In genomic region chr11:115184973-115185372, GRCm38 (mm10) we compare ENCODE assay signal across 24 mouse cellular contexts. TPM values are rescaled to one million over a fixed set of nuclear protein-coding genes. Genes with fewer than 3 reads are reported as not detected.
DNase-seq lines count a peak whose midpoint lies in the region; ATAC-seq and TF ChIP-seq lines count a peak whose summit lies in the region.
"Had no signal": no experiment of that assay in that cellular context is flagged by ENCODE, and none has a peak within 500 bp of the region (broad histone marks: within the 10 kb centered on the region; RNA-seq: fewer than 3 reads in every experiment).

No protein-coding gene starts in this region.

- peaks cover 17% of the 10 kb centered on the region for H3K4me1 ChIP-seq in embryonic facial prominence, embryonic 12.5 days
- H3K4me1 ChIP-seq in embryonic facial prominence, embryonic 10.5 days = peaks cover 33% of the 10 kb centered on the region
- H3K4me1 ChIP-seq in midbrain, postnatal 0 days (ENCODE audit: insufficient read depth, low read length) = 0 out of 2 replicates have a peak, but pooled peaks cover 5% of the 10 kb centered on the region
- peaks cover 10% of the 10 kb centered on the region; the same call in 1 of the 2 replicates for H3K4me1 ChIP-seq in midbrain, embryonic 11.5 days (ENCODE audit: control insufficient read depth, insufficient read depth, low read length)
- H3K4me1 ChIP-seq in G1E (ENCODE audit: insufficient read depth, low read depth, low read length) = peaks cover 72% of the 10 kb centered on the region
- no peaks in the 10 kb centered on the region; the same call in 1 of the 2 replicates for H3K4me1 ChIP-seq in intestine, postnatal 0 days (replicated peaks; ENCODE audit: control insufficient read depth, insufficient read depth, low read length)
- H3K4me1 ChIP-seq in hindbrain, embryonic 13.5 days (replicated peaks) = peaks cover 30% of the 10 kb centered on the region

- intact Hi-C loops in left cerebral cortex, postnatal 25 days (cut with DNase I) = no loop called here

- 42% methylated on average over 4 of the region's 4 CpGs for WGBS in embryonic facial prominence, embryonic 12.5 days
- WGBS in embryonic facial prominence, embryonic 10.5 days = 40% methylated on average over 4 of the region's 4 CpGs
- 50% methylated on average over 4 of the region's 4 CpGs for WGBS in midbrain, postnatal 0 days
- 52% methylated on average over 4 of the region's 4 CpGs for WGBS in midbrain, embryonic 11.5 days
- 30% methylated on average over 4 of the region's 4 CpGs for WGBS in intestine, postnatal 0 days
- WGBS in hindbrain, embryonic 13.5 days = 56% methylated on average over 4 of the region's 4 CpGs

- no peak overlapping the region for H3K4me2 ChIP-seq in embryonic facial prominence, embryonic 12.5 days (replicated peaks)
- H3K4me2 ChIP-seq in midbrain, postnatal 0 days (ENCODE audit: low read depth, low read length, poor library complexity, severe bottlenecking) = no peak overlapping the region
- H3K4me2 ChIP-seq in midbrain, embryonic 11.5 days = no peak overlapping the region
- H3K4me2 ChIP-seq in intestine, postnatal 0 days (replicated peaks; ENCODE audit: low read depth) = no peak overlapping the region
- H3K4me2 ChIP-seq in hindbrain, embryonic 13.5 days = no peak overlapping the region
- H3K4me2 ChIP-seq: limb, embryonic 13.5 days; neural tube, embryonic 12.5 days had no signal

- H3K27ac ChIP-seq in embryonic facial prominence, embryonic 12.5 days = no peak overlapping the region
- no peak overlapping the region for H3K27ac ChIP-seq in embryonic facial prominence, embryonic 10.5 days (replicated peaks)
- H3K27ac ChIP-seq in midbrain, postnatal 0 days (ENCODE audit: low read depth, low read length) = no peak overlapping the region
- no peak overlapping the region for H3K27ac ChIP-seq in midbrain, embryonic 11.5 days (ENCODE audit: low read depth, low read length)
- H3K27ac ChIP-seq in intestine, postnatal 0 days (ENCODE audit: low read depth, low read length) = peak overlapping the region; percentile 54; the same call in 1 of the 2 replicates
- no peak overlapping the region for H3K27ac ChIP-seq in hindbrain, embryonic 13.5 days
- H3K27ac ChIP-seq: forebrain, embryonic 10.5 days; hindbrain, postnatal 0 days; limb, embryonic 13.5 days; neural tube, embryonic 12.5 days had no signal

- peak overlapping the region; percentile 19; the same call in 1 of the 2 replicates for H3K9ac ChIP-seq in embryonic facial prominence, embryonic 12.5 days
- 0 out of 2 replicates have a peak overlapping the region, but pooled peaks have one; percentile 19 for H3K9ac ChIP-seq in midbrain, postnatal 0 days (replicated peaks; ENCODE audit: low read length, poor library complexity, severe bottlenecking)
- H3K9ac ChIP-seq in midbrain, embryonic 11.5 days (ENCODE audit: low read length) = no peak overlapping the region
- H3K9ac ChIP-seq in intestine, postnatal 0 days (ENCODE audit: low read depth, low read length) = no peak overlapping the region
- no peak overlapping the region for H3K9ac ChIP-seq in hindbrain, embryonic 13.5 days
- H3K9ac ChIP-seq: limb, embryonic 13.5 days; neural tube, embryonic 12.5 days had no signal

- H3K27me3 ChIP-seq in embryonic facial prominence, embryonic 12.5 days = no peaks in the 10 kb centered on the region
- 0 out of 2 replicates have a peak, but pooled peaks cover 1% of the 10 kb centered on the region for H3K27me3 ChIP-seq in embryonic facial prominence, embryonic 10.5 days (replicated peaks; ENCODE audit: low read depth, poor library complexity, severe bottlenecking)
- H3K27me3 ChIP-seq in midbrain, postnatal 0 days (ENCODE audit: insufficient read depth, low read length) = no peaks in the 10 kb centered on the region
- no peaks in the 10 kb centered on the region for H3K27me3 ChIP-seq in midbrain, embryonic 11.5 days (ENCODE audit: control insufficient read depth, insufficient read depth, low read length)
- no peaks in the 10 kb centered on the region for H3K27me3 ChIP-seq in G1E (ENCODE audit: insufficient read depth, low read length)
- no peaks in the 10 kb centered on the region for H3K27me3 ChIP-seq in intestine, postnatal 0 days (replicated peaks; ENCODE audit: control insufficient read depth, insufficient read depth, low read length)
- H3K27me3 ChIP-seq in hindbrain, embryonic 13.5 days = no peaks in the 10 kb centered on the region
- H3K27me3 ChIP-seq: limb, embryonic 13.5 days; megakaryocyte, embryonic 14.5 days; neural tube, embryonic 12.5 days; Patski had no signal

- TF ChIP-seq CTCF in midbrain, postnatal 0 days (IDR thresholded peaks at IDR 0.05) = no peak
- no peak for TF ChIP-seq CTCF in G1E (IDR thresholded peaks at IDR 0.05; ENCODE audit: low read depth, low read length)
- TF ChIP-seq CTCF in intestine, postnatal 0 days (IDR thresholded peaks at IDR 0.05; ENCODE audit: low read depth) = no peak

- H3K36me3 ChIP-seq in embryonic facial prominence, embryonic 12.5 days = no peaks in the 10 kb centered on the region
- H3K36me3 ChIP-seq in embryonic facial prominence, embryonic 10.5 days (replicated peaks) = peaks cover 8% of the 10 kb centered on the region
- H3K36me3 ChIP-seq in midbrain, postnatal 0 days (ENCODE audit: insufficient read depth, low read length) = peaks cover 5% of the 10 kb centered on the region; the same call in 1 of the 2 replicates
- no peaks in the 10 kb centered on the region for H3K36me3 ChIP-seq in midbrain, embryonic 11.5 days (ENCODE audit: control insufficient read depth, insufficient read depth, low read length)
- peaks cover 66% of the 10 kb centered on the region for H3K36me3 ChIP-seq in G1E (replicated peaks)
- H3K36me3 ChIP-seq in intestine, postnatal 0 days (ENCODE audit: control insufficient read depth, insufficient read depth) = peaks cover 21% of the 10 kb centered on the region; the same call in 1 of the 2 replicates
- peaks cover 2% of the 10 kb centered on the region; the same call in 1 of the 2 replicates for H3K36me3 ChIP-seq in hindbrain, embryonic 13.5 days
- H3K36me3 ChIP-seq: neural tube, embryonic 12.5 days had no signal

- no peaks in the 10 kb centered on the region for H3K9me3 ChIP-seq in embryonic facial prominence, embryonic 12.5 days
- no peaks in the 10 kb centered on the region for H3K9me3 ChIP-seq in embryonic facial prominence, embryonic 10.5 days
- no peaks in the 10 kb centered on the region for H3K9me3 ChIP-seq in midbrain, postnatal 0 days (ENCODE audit: low read length)
- H3K9me3 ChIP-seq in midbrain, embryonic 11.5 days (ENCODE audit: control insufficient read depth, low read length) = no peaks in the 10 kb centered on the region
- peaks cover under 1% of the 10 kb centered on the region for H3K9me3 ChIP-seq in G1E (replicated peaks)
- H3K9me3 ChIP-seq in intestine, postnatal 0 days (ENCODE audit: control insufficient read depth) = no peaks in the 10 kb centered on the region
- H3K9me3 ChIP-seq in hindbrain, embryonic 13.5 days = no peaks in the 10 kb centered on the region
- H3K9me3 ChIP-seq: forebrain, embryonic 10.5 days; limb, embryonic 13.5 days; megakaryocyte, embryonic 14.5 days; neural tube, embryonic 12.5 days had no signal

- no peak for DNase-seq in embryonic facial prominence, embryonic 10.5 days (ENCODE audit: low spot score)
- no peak for DNase-seq in midbrain, postnatal 0 days (ENCODE audit: low spot score)
- DNase-seq in midbrain, embryonic 11.5 days (ENCODE audit: low spot score, missing footprints) = no peak
- no peak for DNase-seq in G1E (ENCODE audit: low spot score)
- DNase-seq in left cerebral cortex, postnatal 25 days (ENCODE audit: low spot score in 2 of 2) = no peak
- DNase-seq: adrenal gland, postnatal 14 days; cerebellum, adult 11 months; cerebellum, postnatal 25 days; embryo, embryonic 11 days; heart, postnatal 4 days; kidney, adult 8-10 months; kidney, postnatal 25 days; lung, adult 18-20 months; lung, postnatal 14 days had no signal

- no peak overlapping the region for H3K4me3 ChIP-seq in embryonic facial prominence, embryonic 12.5 days
- no peak overlapping the region for H3K4me3 ChIP-seq in embryonic facial prominence, embryonic 10.5 days
- no peak overlapping the region for H3K4me3 ChIP-seq in midbrain, postnatal 0 days (ENCODE audit: low read depth, low read length)
- no peak overlapping the region for H3K4me3 ChIP-seq in midbrain, embryonic 11.5 days (ENCODE audit: low read depth, low read length)
- peak overlapping the region; percentile 56; the same call in 1 of the 2 replicates for H3K4me3 ChIP-seq in G1E (ENCODE audit: low read depth, low read length)
- no peak overlapping the region for H3K4me3 ChIP-seq in intestine, postnatal 0 days (ENCODE audit: low read depth, low read length)
- H3K4me3 ChIP-seq in hindbrain, embryonic 13.5 days = no peak overlapping the region
- H3K4me3 ChIP-seq: forebrain, embryonic 10.5 days; limb, embryonic 13.5 days; megakaryocyte, embryonic 14.5 days; neural tube, embryonic 12.5 days had no signal

- no peak for ATAC-seq in embryonic facial prominence, embryonic 12.5 days (ENCODE audit: insufficient number of reproducible peaks, insufficient read depth, low FRiP score, low TSS enrichment)
- no peak for ATAC-seq in midbrain, postnatal 0 days (ENCODE audit: low FRiP score)
- no peak for ATAC-seq in midbrain, embryonic 11.5 days (ENCODE audit: low FRiP score)
- peak; percentile 24 for ATAC-seq in G1E (ENCODE audit: extremely low read depth, insufficient number of reproducible peaks, low FRiP score, poor library complexity, severe bottlenecking)
- ATAC-seq in intestine, postnatal 0 days = peak; percentile 21
- no peak for ATAC-seq in hindbrain, embryonic 13.5 days (ENCODE audit: low FRiP score)
- ATAC-seq: activated CD4-positive, CD25-positive, alpha-beta regulatory T cell, adult 4 months; hindbrain, postnatal 0 days; Patski had no signal

RNA-seq across cellular contexts. Expression of gene Tmem104, which starts 2.3 kb away (rescaled TPM):
- polyA plus RNA-seq in embryonic facial prominence, embryonic 12.5 days (2016; fragmentation: Nextera tagmentation; extraction: Ambion mirVana) = 10.1 and 13.4 TPM in 2 replicates
- polyA plus RNA-seq in embryonic facial prominence, embryonic 10.5 days (2016; fragmentation: Nextera tagmentation; extraction: Ambion mirVana) = 10.1 and 10.3 TPM in 2 replicates
- 7.8 and 8.5 TPM in 2 replicates for total RNA-seq in midbrain, postnatal 0 days (2014; rRNA removed)
- 12.2 and 12.9 TPM in 2 replicates for polyA plus RNA-seq in midbrain, postnatal 0 days (2015; fragmentation: Nextera tagmentation; extraction: Ambion mirVana)
- 6.2 and 9.2 TPM in 2 replicates for polyA plus RNA-seq in midbrain, embryonic 11.5 days (2014; fragmentation: Nextera tagmentation; extraction: Ambion mirVana)
- 14.7 and 17.3 TPM in 2 replicates for total RNA-seq in G1E (2014; fragmentation: Nextera tagmentation)
- 2.6 and 4.2 TPM in 2 replicates for total RNA-seq in G1E (2017)
- polyA plus RNA-seq in G1E (2012) = 16.3 and 23.2 TPM in 2 replicates
- 19.2 and 20.1 TPM in 2 replicates for polyA plus RNA-seq in intestine, postnatal 0 days (2015; fragmentation: Nextera tagmentation; extraction: Ambion mirVana)
- 10 to 100 TPM; 15.8 to 18.2 TPM for total RNA-seq in left cerebral cortex, postnatal 25 days (2021)
- 11.2 and 12.1 TPM in 2 replicates for polyA plus RNA-seq in hindbrain, embryonic 13.5 days (2015; fragmentation: Nextera tagmentation; extraction: Ambion mirVana)

RNA-seq across cellular contexts. Expression of gene Nat9, which starts 2.7 kb away (rescaled TPM):
- 21.8 and 23.7 TPM in 2 replicates for polyA plus RNA-seq in embryonic facial prominence, embryonic 12.5 days (2016; fragmentation: Nextera tagmentation; extraction: Ambion mirVana)
- polyA plus RNA-seq in embryonic facial prominence, embryonic 10.5 days (2016; fragmentation: Nextera tagmentation; extraction: Ambion mirVana) = 18.2 and 18.4 TPM in 2 replicates
- total RNA-seq in midbrain, postnatal 0 days (2014; rRNA removed) = 13.0 and 19.3 TPM in 2 replicates
- 17.5 and 20.1 TPM in 2 replicates for polyA plus RNA-seq in midbrain, postnatal 0 days (2015; fragmentation: Nextera tagmentation; extraction: Ambion mirVana)
- 17.7 and 19.2 TPM in 2 replicates for polyA plus RNA-seq in midbrain, embryonic 11.5 days (2014; fragmentation: Nextera tagmentation; extraction: Ambion mirVana)
- total RNA-seq in G1E (2014; fragmentation: Nextera tagmentation) = 18.0 and 21.1 TPM in 2 replicates
- 26.5 and 38.3 TPM in 2 replicates for total RNA-seq in G1E (2017)
- 23.2 and 23.7 TPM in 2 replicates for polyA plus RNA-seq in G1E (2012)
- 35.0 and 35.7 TPM in 2 replicates for polyA plus RNA-seq in intestine, postnatal 0 days (2015; fragmentation: Nextera tagmentation; extraction: Ambion mirVana)
- total RNA-seq in left cerebral cortex, postnatal 25 days (2021) = 10 to 100 TPM; 20.1 to 22.3 TPM
- polyA plus RNA-seq in hindbrain, embryonic 13.5 days (2015; fragmentation: Nextera tagmentation; extraction: Ambion mirVana) = 21.5 and 22.0 TPM in 2 replicates

RNA-seq across cellular contexts. Expression of gene Slc9a3r1, which starts 21.8 kb away (rescaled TPM):
- 34.6 and 35.4 TPM in 2 replicates for polyA plus RNA-seq in embryonic facial prominence, embryonic 12.5 days (2016; fragmentation: Nextera tagmentation; extraction: Ambion mirVana)
- 39.2 and 42.5 TPM in 2 replicates for polyA plus RNA-seq in embryonic facial prominence, embryonic 10.5 days (2016; fragmentation: Nextera tagmentation; extraction: Ambion mirVana)
- total RNA-seq in midbrain, postnatal 0 days (2014; rRNA removed) = 53.3 and 57.3 TPM in 2 replicates
- 65.4 and 72.9 TPM in 2 replicates for polyA plus RNA-seq in midbrain, postnatal 0 days (2015; fragmentation: Nextera tagmentation; extraction: Ambion mirVana)
- 26.8 and 32.0 TPM in 2 replicates for polyA plus RNA-seq in midbrain, embryonic 11.5 days (2014; fragmentation: Nextera tagmentation; extraction: Ambion mirVana)
- 57.3 and 65.0 TPM in 2 replicates for total RNA-seq in G1E (2014; fragmentation: Nextera tagmentation)
- total RNA-seq in G1E (2017) = 91.5 and 94.5 TPM in 2 replicates
- polyA plus RNA-seq in G1E (2012) = 285 and 357 TPM in 2 replicates
- polyA plus RNA-seq in intestine, postnatal 0 days (2015; fragmentation: Nextera tagmentation; extraction: Ambion mirVana) = 679 and 754 TPM in 2 replicates
- 10 to 100 TPM; 79.2 to 86.5 TPM for total RNA-seq in left cerebral cortex, postnatal 25 days (2021)
- 42.2 and 55.2 TPM in 2 replicates for polyA plus RNA-seq in hindbrain, embryonic 13.5 days (2015; fragmentation: Nextera tagmentation; extraction: Ambion mirVana)

RNA-seq across cellular contexts. Expression of gene Cd300lf, which starts 51.2 kb away (rescaled TPM):
- polyA plus RNA-seq in embryonic facial prominence, embryonic 12.5 days (2016; fragmentation: Nextera tagmentation; extraction: Ambion mirVana) = 0.28 TPM in 1 of 2 replicates, not detected in the other
- polyA plus RNA-seq in embryonic facial prominence, embryonic 10.5 days (2016; fragmentation: Nextera tagmentation; extraction: Ambion mirVana) = 0.19 TPM in 1 of 2 replicates, not detected in the other
- total RNA-seq in midbrain, postnatal 0 days (2014; rRNA removed) = 0.16 and 0.42 TPM in 2 replicates
- 0.09 and 0.10 TPM in 2 replicates for polyA plus RNA-seq in midbrain, postnatal 0 days (2015; fragmentation: Nextera tagmentation; extraction: Ambion mirVana)
- not detected in 2 replicates for polyA plus RNA-seq in midbrain, embryonic 11.5 days (2014; fragmentation: Nextera tagmentation; extraction: Ambion mirVana)
- total RNA-seq in G1E (2014; fragmentation: Nextera tagmentation) (not detected in 2 replicates), G1E (2017) (1.6 TPM in 2 replicates)
- not detected in 2 replicates for polyA plus RNA-seq in G1E (2012)
- 1.1 and 1.3 TPM in 2 replicates for polyA plus RNA-seq in intestine, postnatal 0 days (2015; fragmentation: Nextera tagmentation; extraction: Ambion mirVana)
- total RNA-seq in left cerebral cortex, postnatal 25 days (2021) = under 1 TPM; 0.16 to 0.41 TPM
- polyA plus RNA-seq in hindbrain, embryonic 13.5 days (2015; fragmentation: Nextera tagmentation; extraction: Ambion mirVana) = 0.12 and 0.27 TPM in 2 replicates
- total RNA-seq: hindbrain, postnatal 0 days had no signal
- polyA plus RNA-seq: neural tube, embryonic 12.5 days; Patski had no signal

Comparison
In these comparisons a context has a peak if more than half of its experiments do, and no peak if none do; other contexts are left out.
1. H3K9ac ChIP-seq: peak in embryonic facial prominence, embryonic 12.5 days (single experiment) and midbrain, postnatal 0 days (single experiment); none in midbrain, embryonic 11.5 days (single experiment), intestine, postnatal 0 days (single experiment) and hindbrain, embryonic 13.5 days (single experiment).
2. ATAC-seq: peak in G1E (single experiment) and intestine, postnatal 0 days (single experiment); none in embryonic facial prominence, embryonic 12.5 days (single experiment), midbrain, postnatal 0 days (single experiment), midbrain, embryonic 11.5 days (single experiment) and hindbrain, embryonic 13.5 days (single experiment).